Mouse (Mus musculus): ENCODE data around the gene Zbtb32. TPM values are rescaled to one million over a fixed set of nuclear protein-coding genes. Genes with fewer than 3 reads are reported as not detected.

Zbtb32 gene
- total RNA-seq, 2 experiments from 2014 or later = not detected

GRCm38 (mm10) chr7:30552102-30553020 is 46.3 kb downstream of the Zbtb32 start, which contains the start of the genes Hspb6 and Proser3:
Hspb6 (plus strand) TSS chr7:30552178.
Proser3 (minus strand) TSS chr7:30552299.
- intact Hi-C loops (cut with DNase I) = no loop called here
- DNase-seq (ENCODE audit: low spot score in 2 of 2) = peak; percentile 94 to 95

- no peak for DNase-seq (ENCODE audit: low spot score in 2 of 2)
- intact Hi-C loops (cut with DNase I) = no loop called here
These were observed 47.1 kb downstream of the Zbtb32 start for GRCm38 (mm10) chr7:30551445-30552101.

GRCm38 (mm10) chr7:30550603-30551002 is 48.1 kb downstream of the Zbtb32 start:
- intact Hi-C loops (cut with DNase I) = no loop called here
- DNase-seq (ENCODE audit: low spot score in 2 of 2) = no peak

DNA sequence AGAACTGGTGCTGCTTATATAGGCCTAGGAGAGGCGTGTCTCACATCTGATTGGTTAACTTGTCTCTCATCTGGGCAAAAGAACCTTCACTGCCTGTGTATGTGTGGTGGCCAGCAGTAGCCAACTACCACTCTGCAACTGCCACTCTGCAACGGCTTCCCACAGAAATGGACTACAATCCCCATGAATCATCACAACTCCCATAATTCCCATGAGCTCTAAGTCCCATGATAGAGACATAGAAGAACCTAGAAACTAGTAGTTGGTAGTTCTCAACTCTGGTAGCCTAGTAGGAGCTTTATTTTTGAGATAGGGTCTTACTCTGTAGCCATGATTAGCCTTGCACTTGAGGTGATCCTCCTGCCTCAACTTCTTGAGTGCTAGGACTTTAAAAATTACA is 48.8 kb downstream of the Zbtb32 start:
- intact Hi-C loops (cut with DNase I) = no loop called here
- DNase-seq (ENCODE audit: low spot score in 2 of 2) = no peak

GRCm38 (mm10) chr7:30544327-30544726 is 54.4 kb downstream of the Zbtb32 start:
- DNase-seq (ENCODE audit: low spot score in 2 of 2) = no peak
- intact Hi-C loops (cut with DNase I) = no loop called here

DNA sequence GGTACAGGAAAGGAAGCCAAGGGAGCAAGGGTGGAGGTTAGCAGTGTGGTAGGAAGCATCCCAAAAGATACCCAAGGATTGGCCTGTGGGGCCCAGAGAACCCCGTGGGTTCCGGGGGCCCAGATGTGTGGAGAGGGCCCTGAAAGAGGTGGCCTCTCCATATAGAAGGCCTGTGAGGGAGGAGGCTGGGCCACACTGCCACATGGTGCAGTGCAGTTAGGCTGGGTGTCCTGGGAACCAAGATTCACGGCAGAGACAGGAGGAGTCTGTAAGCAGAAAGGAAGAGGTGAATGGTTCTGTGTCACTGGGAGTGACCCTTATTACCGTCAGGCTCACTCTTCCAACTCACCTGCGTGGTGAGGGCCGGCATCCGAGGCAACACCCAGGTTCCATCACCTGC is 58.1 kb downstream of the Zbtb32 start:
- DNase-seq (ENCODE audit: low spot score in 2 of 2) = no peak
- intact Hi-C loops (cut with DNase I) = no loop called here

Small RNAs within 50 kb of the gene (microRNA-seq; reads per million reads assigned to microRNA genes)
- 1.0 reads per million for gene Gm38670
- 1.0 reads per million for gene Mir3569

Other genes starting within 250 kb of the Zbtb32 start
- gene Lrfn3, start 236.1 kb downstream of the Zbtb32 start, total RNA-seq (2021) = 10 to 100 TPM; 32.9 to 35.1 TPM
- 10 to 100 TPM; 25.0 to 28.4 TPM for gene Tyrobp, start 185.1 kb downstream of the Zbtb32 start, total RNA-seq (2021)
- 1 to 10 TPM; 1.2 to 2.1 TPM for gene Hcst, start 179.1 kb downstream of the Zbtb32 start, total RNA-seq (2021)
- 1 to 10 TPM; 2.9 to 3.6 TPM for gene Nfkbid, start 177.2 kb downstream of the Zbtb32 start, total RNA-seq (2021)
- gene Aplp1, start 153.4 kb downstream of the Zbtb32 start, total RNA-seq (2021) = 1,000 to 10,000 TPM; 1,238 to 1,418 TPM
- gene Kirrel2, start 141.2 kb downstream of the Zbtb32 start, total RNA-seq (2021) = 10 to 100 TPM; 12.9 to 17.8 TPM
- under 1 TPM; 0.99 to 1.00 TPM for gene Nphs1, start 140.6 kb downstream of the Zbtb32 start, total RNA-seq (2021)
- gene Prodh2, start 105.3 kb downstream of the Zbtb32 start, total RNA-seq (2021) = not detected
- gene Arhgap33, start 63.8 kb downstream of the Zbtb32 start, total RNA-seq (2021) = 100 to 1,000 TPM; 156 to 209 TPM
- 1 to 10 TPM; 4.2 to 5.1 TPM for gene Hspb6, start 46.7 kb downstream of the Zbtb32 start, total RNA-seq (2021)
- 1 to 10 TPM; 2.8 to 4.5 TPM for gene Proser3, start 46.6 kb downstream of the Zbtb32 start, total RNA-seq (2021)
- 10 to 100 TPM; 35.9 to 45.5 TPM for gene Lin37, start 39.1 kb downstream of the Zbtb32 start, total RNA-seq (2021)
- 10 to 100 TPM; 68.0 to 71.4 TPM for gene U2af1l4, start 35.6 kb downstream of the Zbtb32 start, total RNA-seq (2021)
- gene Gm49396, start 35.6 kb downstream of the Zbtb32 start, total RNA-seq (2021) = 1 to 10 TPM; 3.6 to 9.3 TPM
- 10 to 100 TPM; 79.8 to 85.1 TPM for gene Psenen, start 35.3 kb downstream of the Zbtb32 start, total RNA-seq (2021)
- gene Igflr1, start 33.5 kb downstream of the Zbtb32 start, total RNA-seq (2021) = 1 to 10 TPM; 1.8 to 4.5 TPM
- gene Kmt2b, start 10.2 kb downstream of the Zbtb32 start, total RNA-seq (2021) = 10 to 100 TPM; 41.3 to 62.2 TPM
- under 1 TPM in 1 of 2 experiments, not detected in 1; 0.36 TPM for gene Upk1a, start 13.9 kb upstream of the Zbtb32 start, total RNA-seq (2021)
- 100 to 1,000 TPM; 561 to 663 TPM for gene Cox6b1, start 27.2 kb upstream of the Zbtb32 start, total RNA-seq (2021)
- gene Etv2, start 36.9 kb upstream of the Zbtb32 start, total RNA-seq (2021) = not detected
- 10 to 100 TPM; 67.4 to 74.4 TPM for gene Rbm42, start 51.4 kb upstream of the Zbtb32 start, total RNA-seq (2021)
- gene Haus5, start 66.1 kb upstream of the Zbtb32 start, total RNA-seq (2021) = 1 to 10 TPM; 4.0 to 5.7 TPM
- gene Pmis2, start 72.7 kb upstream of the Zbtb32 start, total RNA-seq (2021) = not detected
- gene 2200002J24Rik, start 100.0 kb upstream of the Zbtb32 start, total RNA-seq (2021) = not detected
- under 1 TPM; 0.23 to 0.47 TPM for gene Atp4a, start 113.3 kb upstream of the Zbtb32 start, total RNA-seq (2021)
- gene Tmem147, start 130.6 kb upstream of the Zbtb32 start, total RNA-seq (2021) = 100 to 1,000 TPM; 114 to 115 TPM
- gene Gapdhs, start 144.8 kb upstream of the Zbtb32 start, total RNA-seq (2021) = under 1 TPM in 1 of 2 experiments, not detected in 1; 0.35 TPM
- 1 to 10 TPM; 5.5 to 7.9 TPM for gene Sbsn, start 152.6 kb upstream of the Zbtb32 start, total RNA-seq (2021)
- 1 to 10 TPM; 2.6 to 3.6 TPM for gene Dmkn, start 164.8 kb upstream of the Zbtb32 start, total RNA-seq (2021)
- not detected for gene Krtdap, start 189.0 kb upstream of the Zbtb32 start, total RNA-seq (2021)
- not detected for gene Ffar2, start 224.9 kb upstream of the Zbtb32 start, total RNA-seq (2021)